Mouse (Mus musculus) heart, embryonic 14.5 days (tissue): Measurements from ENCODE around the gene Ifng. TPM values are rescaled to one million over a fixed set of nuclear protein-coding genes. Genes with fewer than 3 reads are reported as not detected.

ENCODE experiments used
- ATAC-seq: fragments of 200-750 bp; cut with Nextera tagmentation; 2 replicates; pipeline ENCODE4 v1.8.0; 2017; ENCODE audit warnings: low read depth, moderate TSS enrichment; ENCODE audit not compliant: insufficient number of reproducible peaks, insufficient read depth, low FRiP score
- H3K27ac ChIP-seq, 2 experiments: fragments of 200-500 bp in 1 of 2; fragments of 300-500 bp in 1 of 2; sonication (generic) in 1 of 2; replicated peaks in 1 of 2; 2 replicates each; pipeline ENCODE4 v1.5.1; 2012 to 2014; ENCODE audit warnings: low read depth in 2 of 2, low read length in 2 of 2, control low read depth in 1 of 2, mild to moderate bottlenecking in 1 of 2, mixed read lengths in 1 of 2; ENCODE audit not compliant: control insufficient read depth in 1 of 2, insufficient read depth in 1 of 2
- H3K27me3 ChIP-seq: fragments of 300-500 bp; sonication (generic); 2 replicates; pipeline ENCODE4 v1.6.1; 2014; ENCODE audit warnings: mild to moderate bottlenecking, low read length, control low read depth; ENCODE audit not compliant: control insufficient read depth, insufficient read depth
- H3K36me3 ChIP-seq: fragments of 300-500 bp; sonication (generic); 2 replicates; pipeline ENCODE4 v1.6.1; 2014; ENCODE audit warnings: mild to moderate bottlenecking, control low read depth, low read length, mixed read lengths; ENCODE audit not compliant: control insufficient read depth, insufficient read depth
- H3K4me1 ChIP-seq, 2 experiments: fragments of 200-500 bp in 1 of 2; fragments of 300-500 bp in 1 of 2; sonication (generic) in 1 of 2; 2 replicates each; pipeline ENCODE4 v1.6.1; 2012 to 2014; ENCODE audit warnings: low read length in 2 of 2, control low read depth in 1 of 2, mixed read lengths in 1 of 2; ENCODE audit not compliant: control insufficient read depth in 2 of 2, insufficient read depth in 2 of 2
- H3K4me2 ChIP-seq: fragments of 300-500 bp; sonication (generic); 2 replicates; pipeline ENCODE4 v1.6.1; 2014; ENCODE audit warnings: mild to moderate bottlenecking, low read length
- H3K4me3 ChIP-seq, 2 experiments: fragments of 200-500 bp in 1 of 2; fragments of 300-500 bp in 1 of 2; sonication (generic) in 1 of 2; 2 replicates each; pipeline ENCODE4 v1.5.1; 2012 to 2014; ENCODE audit warnings: low read length in 2 of 2, mild to moderate bottlenecking in 2 of 2, control low read depth in 1 of 2, low read depth in 1 of 2, moderate library complexity in 1 of 2; ENCODE audit not compliant: control insufficient read depth in 1 of 2, insufficient read depth in 1 of 2
- H3K9ac ChIP-seq: fragments of 300-500 bp; sonication (generic); 2 replicates; pipeline ENCODE4 v1.6.1; 2014; ENCODE audit warnings: mild to moderate bottlenecking, low read length
- H3K9me3 ChIP-seq: fragments of 300-500 bp; sonication (generic); 2 replicates; pipeline ENCODE4 v1.6.1; 2016; ENCODE audit warnings: low read length, control low read depth; ENCODE audit not compliant: control insufficient read depth
- WGBS: fragments of 180-500 bp; shearing (Covaris S2); extraction: QIAGEN DNeasy Blood & Tissue Kit; methylation state at CpG from one replicate; pipeline ENCODE4 v1.1.7; 2014; 5-methylcytosine and 5-hydroxymethylcytosine counted together
- polyA plus RNA-seq: library from polyadenylated mRNA; unstranded; fragments of >200 nt; fragmentation: Nextera tagmentation; extraction: Ambion mirVana; gene quantifications from 2 replicates; pipeline ENCODE4 v1.2.1, GENCODE M21; 2014

Ifng gene
- polyA plus RNA-seq, 1 experiment from 2014 or later, result not detected

DNA sequence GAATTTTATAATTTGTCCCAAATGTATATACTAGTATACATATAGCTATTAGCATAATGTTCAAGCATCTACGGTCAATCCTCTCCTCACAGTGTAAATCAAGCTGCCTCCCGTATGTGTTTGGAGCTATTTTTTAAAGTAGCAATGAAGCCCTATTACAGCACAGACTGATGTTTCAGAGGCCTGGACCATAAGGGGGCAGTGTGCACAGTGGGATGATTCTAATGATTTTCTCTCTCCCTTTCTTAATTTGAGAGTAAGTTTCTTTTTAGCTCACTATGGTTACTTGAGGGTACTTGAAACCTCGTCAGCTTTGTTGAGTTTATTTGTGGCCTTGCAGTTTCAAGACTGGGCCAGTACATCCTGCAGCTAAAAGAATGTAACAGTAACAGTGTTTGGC, 1.1 kb downstream of the Ifng start:
- Histone ChIP-seq H3K4me2 (no peak overlapping the region), H3K27me3 (no peaks in the 10 kb centered on the region), H3K4me3 (no peak overlapping the region), H3K4me1 (peaks cover 0 to 7% of the 10 kb centered on the region in 2 experiments; a peak in 2 of 4 replicates), H3K36me3 (no peaks in the 10 kb centered on the region), H3K27ac (no peak overlapping the region), H3K9ac (no peak overlapping the region), H3K9me3 (no peaks in the 10 kb centered on the region)
- no peak for ATAC-seq
- 61% methylated on average over 3 of the region's 3 CpGs for WGBS

DNA sequence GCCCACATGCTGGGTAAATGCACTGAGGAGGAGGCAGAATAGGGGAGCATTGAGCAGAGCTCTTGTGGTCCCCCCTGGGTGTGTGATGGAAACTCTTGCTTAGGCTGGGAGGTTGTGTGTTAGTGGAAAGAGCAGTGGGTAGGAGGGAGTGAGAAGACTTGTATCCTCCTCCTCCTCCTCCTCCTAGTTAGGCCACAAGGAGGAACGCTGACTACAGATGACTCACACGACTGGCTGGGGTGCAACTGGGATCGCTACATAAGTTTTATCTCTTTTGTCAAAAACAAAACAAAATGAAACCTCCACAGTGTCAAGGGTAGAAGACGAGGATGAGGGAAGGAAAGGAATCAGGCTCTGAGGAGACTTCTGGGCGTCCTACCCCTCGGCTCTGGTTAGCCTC, 2.2 kb downstream of the Ifng start:
- H3K27me3 ChIP-seq, result no peaks in the 10 kb centered on the region
- H3K36me3 ChIP-seq, result no peaks in the 10 kb centered on the region
- no peaks in the 10 kb centered on the region for H3K9me3 ChIP-seq
- no peak overlapping the region for H3K27ac ChIP-seq
- no peak overlapping the region for H3K4me2 ChIP-seq
- H3K4me3 ChIP-seq, result no peak overlapping the region
- H3K4me1 ChIP-seq, result peaks cover 0 to 7% of the 10 kb centered on the region in 2 experiments; a peak in 2 of 4 replicates
- 79% methylated on average over 6 of the region's 6 CpGs for WGBS
- ATAC-seq, result no peak
- no peak overlapping the region for H3K9ac ChIP-seq

DNA sequence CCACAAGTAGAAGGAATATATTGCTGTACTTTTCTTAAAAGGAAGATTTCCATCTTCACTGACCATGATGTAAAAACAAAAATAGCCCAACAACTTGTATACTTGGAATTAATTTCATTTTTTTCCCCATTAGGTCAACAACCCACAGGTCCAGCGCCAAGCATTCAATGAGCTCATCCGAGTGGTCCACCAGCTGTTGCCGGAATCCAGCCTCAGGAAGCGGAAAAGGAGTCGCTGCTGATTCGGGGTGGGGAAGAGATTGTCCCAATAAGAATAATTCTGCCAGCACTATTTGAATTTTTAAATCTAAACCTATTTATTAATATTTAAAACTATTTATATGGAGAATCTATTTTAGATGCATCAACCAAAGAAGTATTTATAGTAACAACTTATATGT, 4.2 kb downstream of the Ifng start:
- Histone ChIP-seq H3K4me3 (no peak overlapping the region), H3K27me3 (no peaks in the 10 kb centered on the region), H3K9ac (no peak overlapping the region), H3K9me3 (no peaks in the 10 kb centered on the region), H3K4me2 (no peak overlapping the region), H3K27ac (no peak overlapping the region), H3K36me3 (no peaks in the 10 kb centered on the region), H3K4me1 (peaks cover 0 to 7% of the 10 kb centered on the region in 2 experiments; a peak in 2 of 4 replicates)
- ATAC-seq, result no peak
- WGBS, result 81% methylated on average over 6 of the region's 6 CpGs

DNA sequence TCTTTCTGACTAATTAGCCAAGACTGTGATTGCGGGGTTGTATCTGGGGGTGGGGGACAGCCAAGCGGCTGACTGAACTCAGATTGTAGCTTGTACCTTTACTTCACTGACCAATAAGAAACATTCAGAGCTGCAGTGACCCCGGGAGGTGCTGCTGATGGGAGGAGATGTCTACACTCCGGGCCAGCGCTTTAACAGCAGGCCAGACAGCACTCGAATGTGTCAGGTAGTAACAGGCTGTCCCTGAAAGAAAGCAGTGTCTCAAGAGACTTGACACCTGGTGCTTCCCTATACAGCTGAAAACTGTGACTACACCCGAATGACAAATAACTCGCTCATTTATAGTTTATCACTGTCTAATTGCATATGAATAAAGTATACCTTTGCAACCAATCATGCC, 4.7 kb downstream of the Ifng start:
- Histone ChIP-seq H3K4me1 (peaks cover 0 to 7% of the 10 kb centered on the region in 2 experiments; a peak in 2 of 4 replicates), H3K27me3 (no peaks in the 10 kb centered on the region), H3K36me3 (no peaks in the 10 kb centered on the region), H3K4me3 (no peak overlapping the region), H3K4me2 (peak overlapping the region; percentile 14; the same call in 1 of the 2 replicates), H3K27ac (no peak overlapping the region), H3K9me3 (no peaks in the 10 kb centered on the region), H3K9ac (no peak overlapping the region)
- WGBS, result 45% methylated on average over 8 of the region's 8 CpGs
- no peak for ATAC-seq

DNA sequence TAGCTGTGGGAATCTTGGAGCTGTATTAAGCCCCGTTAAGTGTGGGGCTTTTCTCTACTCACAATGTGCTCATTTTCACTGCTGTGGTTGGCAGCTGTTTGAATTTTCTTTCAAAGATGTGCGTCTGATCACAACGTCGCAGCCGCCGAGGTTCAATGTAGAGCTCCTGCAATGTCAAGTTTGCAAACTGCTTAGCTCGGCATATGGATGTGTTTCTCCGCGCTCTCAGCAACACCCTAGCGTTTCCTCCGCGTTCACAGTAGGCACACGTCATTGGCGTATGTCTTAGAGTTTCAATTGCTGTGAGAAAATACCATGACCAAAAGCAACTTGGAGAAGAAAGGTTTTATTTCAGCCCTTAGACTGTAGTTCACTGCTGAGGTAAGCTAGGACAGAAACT, 5.1 kb downstream of the Ifng start:
- ATAC-seq, result no peak
- Histone ChIP-seq H3K9me3 (no peaks in the 10 kb centered on the region), H3K4me1 (peaks cover 0 to 7% of the 10 kb centered on the region in 2 experiments; a peak in 2 of 4 replicates), H3K9ac (no peak overlapping the region), H3K4me2 (peak overlapping the region; percentile 14; the same call in 1 of the 2 replicates), H3K36me3 (no peaks in the 10 kb centered on the region), H3K27ac (no peak overlapping the region), H3K4me3 (no peak overlapping the region), H3K27me3 (no peaks in the 10 kb centered on the region)
- WGBS, result 82% methylated on average over 14 of the region's 14 CpGs

DNA sequence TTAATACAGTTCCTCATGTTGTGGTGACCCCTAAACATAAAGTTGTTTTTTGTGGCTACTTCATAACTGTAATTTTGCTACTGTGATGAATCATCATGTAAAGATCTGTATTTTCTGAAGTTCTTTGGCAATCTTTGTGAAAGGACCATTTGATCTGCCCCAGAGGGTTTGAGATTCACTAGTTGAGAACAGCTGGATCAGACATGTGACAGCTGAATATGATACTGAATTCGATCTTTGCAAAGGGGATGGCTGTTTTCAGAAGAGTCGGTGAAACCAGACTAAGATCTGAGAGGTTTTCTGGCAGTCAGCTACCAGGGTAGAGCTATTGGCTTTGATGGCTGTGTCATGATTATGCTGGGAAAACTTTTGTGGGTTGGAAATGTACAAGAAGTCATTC, 10.9 kb downstream of the Ifng start:
- no peaks in the 10 kb centered on the region for H3K9me3 ChIP-seq
- H3K27ac ChIP-seq, result no peak overlapping the region
- no peaks in the 10 kb centered on the region for H3K36me3 ChIP-seq
- 62% methylated on average over 2 of the region's 2 CpGs for WGBS
- no peak overlapping the region for H3K9ac ChIP-seq
- H3K4me2 ChIP-seq, result no peak overlapping the region
- H3K4me3 ChIP-seq, result no peak overlapping the region
- H3K27me3 ChIP-seq, result no peaks in the 10 kb centered on the region
- H3K4me1 ChIP-seq, result no peaks in the 10 kb centered on the region
- ATAC-seq, result no peak

DNA sequence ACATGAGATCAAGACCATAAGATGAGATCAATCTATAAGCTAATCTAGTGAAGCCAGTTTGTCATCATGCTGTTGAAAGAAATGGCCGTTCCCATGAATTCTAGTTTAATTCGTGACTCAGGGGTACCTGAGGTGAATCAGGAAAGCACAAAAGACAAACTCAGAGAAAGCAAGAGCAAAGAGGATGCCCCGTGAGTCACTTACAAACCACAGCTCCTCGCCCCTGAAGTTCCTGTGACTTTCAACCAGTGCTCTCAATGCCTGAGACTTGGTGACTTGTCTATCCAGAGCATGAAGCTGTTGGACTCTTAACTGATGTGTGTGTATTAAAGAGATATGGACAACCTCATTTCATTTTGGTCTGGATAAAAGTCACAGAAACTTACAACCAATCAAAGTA, 17.9 kb downstream of the Ifng start:
- Histone ChIP-seq H3K4me3 (no peak overlapping the region), H3K36me3 (no peaks in the 10 kb centered on the region), H3K9ac (no peak overlapping the region), H3K9me3 (0 out of 2 replicates have a peak, but pooled peaks cover 3% of the 10 kb centered on the region), H3K4me1 (no peaks in the 10 kb centered on the region), H3K27me3 (no peaks in the 10 kb centered on the region), H3K4me2 (no peak overlapping the region), H3K27ac (no peak overlapping the region)
- no peak for ATAC-seq
- WGBS, result 80% methylated on average over 4 of the region's 4 CpGs

DNA sequence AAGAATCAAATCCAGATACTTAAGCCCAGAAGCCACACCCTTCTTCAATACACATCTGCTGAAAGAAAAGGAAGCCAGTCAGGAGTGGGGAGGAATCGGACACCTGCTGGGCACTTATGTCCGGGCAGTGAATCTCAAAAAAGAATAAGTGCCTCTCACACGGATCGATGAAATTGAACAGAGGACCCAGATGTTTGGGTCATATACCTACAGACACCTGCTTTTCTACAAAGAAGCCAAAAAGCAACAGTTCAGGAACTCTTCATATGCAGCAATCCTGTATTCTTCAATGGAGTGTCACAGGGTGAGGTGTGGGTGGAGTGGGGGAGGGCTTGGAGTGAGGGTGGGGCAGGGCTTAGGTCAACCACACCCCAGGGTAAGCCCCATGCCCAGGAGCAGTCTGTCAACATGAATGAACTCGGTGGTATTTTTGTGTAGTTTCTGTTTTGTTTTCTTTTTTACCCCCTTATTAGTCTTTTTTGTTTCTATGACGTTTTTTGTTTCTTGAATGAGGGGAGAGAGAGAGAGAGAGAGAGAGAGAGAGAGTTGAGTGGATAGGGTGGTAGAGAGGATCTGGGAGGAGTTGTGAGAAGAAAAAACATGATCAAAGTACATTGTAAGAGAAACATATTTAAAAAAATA, 20.4 kb downstream of the Ifng start:
- no peak for ATAC-seq
- no peak overlapping the region for H3K4me3 ChIP-seq
- no peak overlapping the region for H3K27ac ChIP-seq
- no peak overlapping the region for H3K9ac ChIP-seq
- no peaks in the 10 kb centered on the region for H3K4me1 ChIP-seq
- H3K4me2 ChIP-seq, result no peak overlapping the region
- WGBS, result 73% methylated on average over 6 of the region's 6 CpGs
- no peaks in the 10 kb centered on the region for H3K27me3 ChIP-seq
- peaks cover 13% of the 10 kb centered on the region for H3K9me3 ChIP-seq
- H3K36me3 ChIP-seq, result no peaks in the 10 kb centered on the region
